Mouse (Mus musculus) heart, postnatal 0 days (tissue): ENCODE measurements around the gene N6amt1.

Source experiments
- CTCF ChIP-seq: IDR thresholded peaks from 2 replicates; pipeline ENCODE4 v1.5.1; 2016; ENCODE audit warnings: antibody characterized with exemption, control low read depth, low read depth
- EP300 ChIP-seq: IDR thresholded peaks from 2 replicates; pipeline ENCODE4 v1.6.1; 2016; ENCODE audit warnings: antibody characterized with exemption, low read depth

- no peak for TF ChIP-seq CTCF
- TF ChIP-seq EP300, result no peak
Measured at GRCm38 (mm10) chr16:87320252-87320555, 33.8 kb upstream of the N6amt1 start.
